Mouse (Mus musculus): ENCODE measurements around the gene Rbm19.

- TF ChIP-seq CTCF (IDR thresholded peaks at IDR 0.05; ENCODE audit: borderline replicate concordance, insufficient read depth, low read depth, low read length), result no peak
- no peak for TF ChIP-seq POLR2A (IDR thresholded peaks at IDR 0.05; ENCODE audit: borderline replicate concordance, insufficient read depth, low read length)
Measured at GRCm38 (mm10) chr5:120145371-120146050, 29.2 kb downstream of the Rbm19 start.
